Mouse (Mus musculus) stomach, postnatal 0 days (tissue): ENCODE results near the gene Gm29735. TPM values are rescaled to one million over a fixed set of nuclear protein-coding genes. Genes with fewer than 3 reads are reported as not detected.
"Not testable (repeated sequence)": the region's sequence is repeated elsewhere in the genome, so short reads cannot be mapped to it uniquely, and the experiment has no call there.

Experiments
- ATAC-seq: fragments of 200-750 bp; cut with Nextera tagmentation; 2 replicates; pipeline ENCODE4 v1.8.0; 2017; ENCODE audit not compliant: low FRiP score, low TSS enrichment
- DNase-seq: peaks from one replicate; pipeline ENCODE4 v3.0.0-alpha.2; 2016; ENCODE audit warnings: low spot score
- H3K27ac ChIP-seq: fragments of 300-500 bp; sonication (generic); replicated peaks from 2 replicates; pipeline ENCODE4 v1.5.1; 2014; ENCODE audit warnings: mild to moderate bottlenecking, control low read depth
- H3K27me3 ChIP-seq: fragments of 300-500 bp; sonication (generic); 2 replicates; pipeline ENCODE4 v1.6.1; 2014; ENCODE audit warnings: low read length; ENCODE audit not compliant: control insufficient read depth, insufficient read depth
- H3K36me3 ChIP-seq: fragments of 300-500 bp; sonication (generic); 2 replicates; pipeline ENCODE4 v1.6.1; 2014; ENCODE audit warnings: low read length, mixed read lengths; ENCODE audit not compliant: control insufficient read depth, insufficient read depth
- H3K4me1 ChIP-seq: fragments of 300-500 bp; sonication (generic); replicated peaks from 2 replicates; pipeline ENCODE4 v1.6.1; 2014; ENCODE audit warnings: antibody characterized with exemption; ENCODE audit not compliant: control insufficient read depth, insufficient read depth
- H3K4me2 ChIP-seq: fragments of 300-500 bp; sonication (generic); replicated peaks from 2 replicates; pipeline ENCODE4 v1.6.1; 2014; ENCODE audit warnings: low read depth, mild to moderate bottlenecking, control low read depth, moderate library complexity
- H3K4me3 ChIP-seq: fragments of 300-500 bp; sonication (generic); 2 replicates; pipeline ENCODE4 v1.5.1; 2014; ENCODE audit warnings: low read depth, low read length, control low read depth
- H3K9ac ChIP-seq: fragments of 300-500 bp; sonication (generic); 2 replicates; pipeline ENCODE4 v1.6.1; 2014; ENCODE audit warnings: mild to moderate bottlenecking, low read length, control low read depth, mixed read lengths
- H3K9me3 ChIP-seq: fragments of 300-500 bp; sonication (generic); 2 replicates; pipeline ENCODE4 v1.6.1; 2016; ENCODE audit warnings: low read length; ENCODE audit not compliant: control insufficient read depth
- CTCF ChIP-seq: IDR thresholded peaks from 2 replicates; pipeline ENCODE4 v1.5.1; 2016; ENCODE audit warnings: antibody characterized with exemption, low read depth, mild to moderate bottlenecking, moderate library complexity
- EP300 ChIP-seq: optimal IDR thresholded peaks from 2 replicates; pipeline ENCODE3; 2016; ENCODE audit warnings: antibody characterized with exemption
- WGBS: fragments of 180-500 bp; shearing (Covaris S2); extraction: QIAGEN DNeasy Blood & Tissue Kit; methylation state at CpG from one replicate; pipeline ENCODE4 v1.1.7; 2014; 5-methylcytosine and 5-hydroxymethylcytosine counted together
- polyA plus RNA-seq: library from polyadenylated mRNA; unstranded; fragments of >200 nt; fragmentation: Nextera tagmentation; extraction: Ambion mirVana; gene quantifications from 2 replicates; pipeline ENCODE4 v1.2.1, GENCODE M21; 2015

Gene Gm29735
- polyA plus RNA-seq, result not detected in 2 replicates

DNA sequence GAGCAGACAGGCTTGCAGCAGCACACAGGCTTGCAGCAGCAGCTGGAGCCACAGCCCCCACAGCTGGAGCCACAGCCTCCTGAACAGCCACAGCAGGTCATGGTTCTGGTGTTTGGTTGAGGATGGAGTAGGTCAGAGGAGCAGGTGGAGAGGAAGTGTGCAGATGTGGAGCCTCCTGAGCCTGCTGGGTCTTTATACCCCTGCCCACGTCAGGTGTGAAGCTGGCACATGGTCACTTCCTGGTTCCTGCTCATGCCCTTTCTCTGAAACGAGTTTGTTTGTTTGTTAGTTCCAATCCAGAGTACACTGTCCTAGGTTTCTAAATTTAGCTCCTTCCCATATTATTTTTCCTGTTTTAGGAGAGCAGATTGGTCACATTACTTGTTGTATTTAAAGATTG lies at the start of gene Gm29735:
TSS of gene Gm29735 (minus strand) at position 101 of the 400 bp plus-strand sequence.
- not testable (repeated sequence) for ATAC-seq, H3K27me3 ChIP-seq, H3K9ac ChIP-seq, H3K36me3 ChIP-seq, H3K4me3 ChIP-seq, H3K4me2 ChIP-seq, DNase-seq, H3K4me1 ChIP-seq, H3K27ac ChIP-seq, H3K9me3 ChIP-seq
- 38% methylated on average over 2 of the region's 2 CpGs for WGBS

DNA sequence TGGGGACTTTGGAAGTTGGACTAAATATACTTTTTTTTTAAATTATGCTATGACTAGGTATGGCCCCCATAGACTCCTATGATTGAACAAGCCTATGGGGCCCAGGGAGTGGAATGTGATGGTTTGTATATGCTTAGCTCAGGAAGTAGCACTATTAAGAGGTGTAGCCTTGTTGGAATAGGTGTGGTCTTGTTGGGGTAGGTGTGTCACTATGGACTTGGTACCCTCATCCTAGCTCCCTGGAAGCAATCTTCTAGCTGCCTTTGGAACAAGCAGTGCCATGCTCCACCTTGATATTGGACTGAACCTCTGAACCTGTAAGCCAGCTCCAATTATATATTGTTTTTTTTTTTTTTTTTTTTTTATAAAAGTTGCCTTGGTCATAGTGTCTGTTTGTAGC lies 48.6 kb upstream of the Gm29735 start:
- DNase-seq (no peak), ATAC-seq (peak; percentile 74)
- no peak overlapping the region for H3K9ac ChIP-seq
- no peaks in the 10 kb centered on the region for H3K4me1 ChIP-seq
- H3K36me3 ChIP-seq, result no peaks in the 10 kb centered on the region
- TF ChIP-seq CTCF, result no peak
- H3K27me3 ChIP-seq, result no peaks in the 10 kb centered on the region
- H3K4me2 ChIP-seq, result no peak overlapping the region
- H3K4me3 ChIP-seq, result no peak overlapping the region
- no peak overlapping the region for H3K27ac ChIP-seq
- no peaks in the 10 kb centered on the region for H3K9me3 ChIP-seq

DNA sequence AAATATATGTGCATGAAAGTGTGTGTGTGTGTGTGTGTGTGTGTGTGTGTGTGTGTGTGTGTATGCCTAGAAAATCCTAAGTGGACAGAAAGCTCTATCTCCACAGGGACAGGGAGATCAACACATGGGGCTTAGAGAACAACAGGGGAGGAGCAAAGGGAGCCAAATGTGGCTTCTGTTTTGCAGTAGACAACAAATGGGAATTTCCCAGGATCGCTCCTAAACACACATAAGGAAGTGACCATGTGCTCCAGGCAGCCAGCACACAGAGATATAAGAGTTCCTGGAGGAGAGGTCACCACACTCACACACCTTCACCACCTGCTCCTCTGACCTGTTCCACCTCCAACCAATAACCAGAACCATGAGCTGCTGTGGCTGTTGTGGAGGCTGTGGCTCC lies 44.2 kb upstream of the Gm29735 start, which contains the start of gene Krtap5-3:
TSS of gene Krtap5-3 (plus strand) at position 301 of the 400 bp plus-strand sequence.
- ATAC-seq, result 0 out of 2 replicates have a peak, but pooled peaks have one; percentile 35
- H3K4me1 ChIP-seq, result no peaks in the 10 kb centered on the region

DNA sequence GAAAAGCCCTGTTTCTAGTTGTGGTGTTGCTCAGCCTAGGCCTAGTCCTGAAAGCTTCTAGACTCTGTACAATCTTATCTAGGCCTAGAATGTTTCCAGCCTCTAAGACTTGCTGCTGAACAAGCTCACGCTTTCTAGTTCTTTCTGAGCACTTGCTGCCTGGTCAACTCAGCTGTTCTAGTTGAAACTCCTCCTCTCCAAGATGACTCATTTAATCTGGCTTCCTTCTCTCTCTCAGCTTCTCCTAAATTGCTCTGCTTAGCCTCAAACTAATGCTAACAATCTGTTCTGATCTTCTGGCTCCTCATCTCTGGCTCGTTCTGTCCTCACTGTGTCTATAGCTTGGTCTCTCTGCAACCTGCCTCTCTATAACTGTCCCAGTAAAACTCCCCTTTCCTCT lies 41.8 kb upstream of the Gm29735 start:
- ATAC-seq, result no peak

More for the DNA sequence above, 44.2 kb upstream of the Gm29735 start, which contains the start of gene Krtap5-3:
- TF ChIP-seq CTCF, result no peak
- TF ChIP-seq EP300, result no peak
- no peak for DNase-seq
- H3K9me3 ChIP-seq, result no peaks in the 10 kb centered on the region
- H3K36me3 ChIP-seq, result no peaks in the 10 kb centered on the region
- WGBS, result 50% methylated on average over 1 of the region's 1 CpGs
- no peak within 1 kb of the TSS for H3K4me2 ChIP-seq
- H3K27ac ChIP-seq, result no peak within 1 kb of the TSS
- no peak within 1 kb of the TSS for H3K9ac ChIP-seq
- H3K27me3 ChIP-seq, result no peaks in the 10 kb centered on the region
- no peak within 1 kb of the TSS for H3K4me3 ChIP-seq

DNA sequence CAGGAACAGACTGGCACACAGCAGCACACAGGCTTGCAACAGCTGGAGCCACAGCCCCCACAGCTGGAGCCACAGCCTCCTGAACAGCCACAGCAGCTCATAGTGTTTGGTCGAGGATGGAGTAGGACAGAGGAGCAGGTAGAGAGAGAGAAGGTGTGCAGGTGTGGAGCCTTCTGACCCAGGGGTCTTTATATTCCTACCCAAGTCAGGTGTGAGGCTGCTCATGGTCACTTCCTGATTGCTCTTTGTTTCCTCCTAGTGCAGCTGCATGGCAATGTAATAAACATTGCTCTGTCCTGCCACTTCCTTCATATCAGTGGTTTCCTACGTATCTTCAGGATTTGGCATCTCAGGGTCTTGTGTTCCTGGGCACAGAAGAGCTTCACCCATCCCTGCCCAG lies 33.4 kb upstream of the Gm29735 start, which contains the start of gene Gm10153:
TSS of gene Gm10153 (minus strand) at position 101 of the 400 bp plus-strand sequence.
- ATAC-seq, result no peak
- Histone ChIP-seq H3K9ac (no peak within 1 kb of the TSS), H3K27me3 (no peaks in the 10 kb centered on the region), H3K4me1 (no peaks in the 10 kb centered on the region), H3K4me2 (no peak within 1 kb of the TSS), H3K9me3 (no peaks in the 10 kb centered on the region), H3K36me3 (no peaks in the 10 kb centered on the region), H3K4me3 (no peak within 1 kb of the TSS), H3K27ac (no peak within 1 kb of the TSS)
- TF ChIP-seq EP300 (no peak), CTCF (no peak)
- DNase-seq, result no peak
- WGBS, result 38% methylated on average over 2 of the region's 2 CpGs

More for the DNA sequence above, 41.8 kb upstream of the Gm29735 start:
- no peaks in the 10 kb centered on the region for H3K36me3 ChIP-seq
- WGBS, result 58% methylated on average over 2 of the region's 2 CpGs
- no peaks in the 10 kb centered on the region for H3K27me3 ChIP-seq
- no peak overlapping the region for H3K9ac ChIP-seq
- H3K9me3 ChIP-seq, result no peaks in the 10 kb centered on the region
- no peak overlapping the region for H3K4me2 ChIP-seq
- no peaks in the 10 kb centered on the region for H3K4me1 ChIP-seq
- DNase-seq, result no peak
- no peak overlapping the region for H3K4me3 ChIP-seq
- no peak overlapping the region for H3K27ac ChIP-seq
- TF ChIP-seq CTCF (no peak), EP300 (no peak)

DNA sequence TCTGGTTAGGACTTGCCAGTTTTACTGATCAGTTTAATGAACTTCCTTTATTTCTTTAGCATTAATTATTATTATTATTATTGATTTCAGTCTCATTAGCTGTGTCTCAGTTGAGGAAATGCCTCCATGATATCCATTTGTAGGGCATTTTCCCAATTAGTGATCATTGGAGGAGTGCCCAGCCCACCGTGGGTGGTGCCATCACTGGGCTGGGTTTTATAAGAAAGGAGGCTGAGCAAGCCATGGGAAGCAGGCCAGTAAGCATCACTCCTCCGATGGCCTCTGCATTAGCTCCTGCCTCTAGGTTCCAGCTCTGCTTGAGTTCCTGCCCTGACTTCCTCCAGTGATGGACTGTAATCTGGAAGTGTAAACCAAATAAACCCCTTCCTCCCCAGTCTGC lies 31.2 kb upstream of the Gm29735 start:
- Histone ChIP-seq H3K9ac (no peak overlapping the region), H3K27ac (no peak overlapping the region), H3K9me3 (no peaks in the 10 kb centered on the region), H3K36me3 (no peaks in the 10 kb centered on the region), H3K4me2 (no peak overlapping the region), H3K27me3 (no peaks in the 10 kb centered on the region), H3K4me3 (no peak overlapping the region), H3K4me1 (no peaks in the 10 kb centered on the region)
- ATAC-seq (no peak), DNase-seq (no peak)
- WGBS, result 74% methylated on average over 2 of the region's 2 CpGs
- TF ChIP-seq CTCF (no peak), EP300 (no peak)
